Mouse (Mus musculus) hindlimb bud, embryonic 11.5 days (tissue): ENCODE data around the gene Cmip.

Experiments used
- DNase-seq: peaks from one replicate; pipeline ENCODE4 v3.0.0-alpha.2; 2012; ENCODE audit warnings: low read depth, low spot score; ENCODE audit errors: extremely low spot score

Gene Cmip

GRCm38 (mm10) chr8:117494874-117495273 is 238.0 kb downstream of the Cmip start:
- no peak for DNase-seq

DNA sequence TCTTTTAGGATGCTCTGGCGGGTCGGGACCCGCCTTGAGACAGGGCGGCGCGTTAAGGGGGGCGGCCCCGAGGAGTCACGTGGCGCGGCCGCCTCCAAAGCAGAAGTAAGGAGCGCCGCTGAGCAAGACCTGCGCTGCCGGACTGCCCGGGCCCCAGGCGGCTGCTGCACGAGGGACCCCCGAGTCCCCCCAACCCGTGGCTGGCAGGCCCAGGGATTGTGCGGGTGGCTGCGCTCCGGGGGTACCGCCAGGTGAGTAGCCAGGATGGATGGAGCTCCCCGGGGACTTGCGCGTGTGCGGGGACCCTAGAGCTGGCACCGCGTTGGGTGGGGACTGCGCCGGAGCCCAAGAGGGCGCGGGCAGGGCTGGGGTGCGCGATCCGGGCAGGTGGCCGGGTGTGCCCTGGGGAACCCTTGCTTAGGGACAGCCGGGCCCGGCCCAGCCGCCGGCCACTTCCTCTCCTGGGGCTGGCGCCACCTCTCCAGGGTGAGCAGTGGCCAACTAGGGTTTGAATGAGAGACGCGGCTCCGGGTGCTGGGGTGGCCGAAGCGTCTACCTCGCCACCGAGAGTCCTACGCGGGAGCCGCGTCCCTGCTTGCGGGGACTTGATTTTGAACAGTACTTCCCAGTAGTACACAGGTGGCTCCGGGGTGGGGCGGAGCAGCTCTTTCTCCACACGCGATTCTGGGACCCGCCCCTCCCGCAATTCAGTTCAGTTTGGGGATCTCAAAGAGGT is 241.5 kb downstream of the Cmip start, which contains the start of gene Plcg2:
TSS of gene Plcg2 (plus strand) at position 113 of the 736 bp plus-strand sequence.
- DNase-seq, result no peak

DNA sequence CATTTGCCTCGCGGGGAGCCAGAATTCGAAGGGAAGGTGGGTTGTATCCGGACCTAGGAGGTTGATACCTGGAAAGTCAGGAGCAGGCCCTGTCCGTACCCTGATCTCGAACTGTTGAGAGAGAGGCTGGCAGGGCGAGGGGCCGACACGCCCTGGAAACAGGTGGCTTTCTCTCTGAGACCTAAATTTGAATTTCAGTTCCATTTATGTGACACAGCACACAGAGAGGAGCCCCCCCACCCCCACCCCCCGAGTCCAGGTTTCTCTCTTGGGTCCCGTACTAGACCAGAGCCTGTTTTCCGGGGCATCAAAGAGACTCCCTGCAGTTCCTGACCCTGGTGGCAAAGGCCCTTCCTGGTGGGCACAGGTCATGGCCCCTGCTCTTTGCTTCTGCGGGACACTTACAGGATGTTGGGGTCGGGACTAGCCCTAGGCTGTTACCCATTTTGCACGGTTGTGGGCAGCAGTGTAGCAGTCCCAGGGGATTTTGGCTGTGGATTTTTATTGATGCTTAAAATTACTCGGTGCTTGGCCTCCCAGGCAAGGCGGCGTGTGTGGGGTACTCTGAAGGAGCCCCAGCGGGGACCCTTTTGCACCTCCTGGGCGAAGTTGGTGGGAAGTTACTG is 242.2 kb downstream of the Cmip start:
- no peak for DNase-seq

DNA sequence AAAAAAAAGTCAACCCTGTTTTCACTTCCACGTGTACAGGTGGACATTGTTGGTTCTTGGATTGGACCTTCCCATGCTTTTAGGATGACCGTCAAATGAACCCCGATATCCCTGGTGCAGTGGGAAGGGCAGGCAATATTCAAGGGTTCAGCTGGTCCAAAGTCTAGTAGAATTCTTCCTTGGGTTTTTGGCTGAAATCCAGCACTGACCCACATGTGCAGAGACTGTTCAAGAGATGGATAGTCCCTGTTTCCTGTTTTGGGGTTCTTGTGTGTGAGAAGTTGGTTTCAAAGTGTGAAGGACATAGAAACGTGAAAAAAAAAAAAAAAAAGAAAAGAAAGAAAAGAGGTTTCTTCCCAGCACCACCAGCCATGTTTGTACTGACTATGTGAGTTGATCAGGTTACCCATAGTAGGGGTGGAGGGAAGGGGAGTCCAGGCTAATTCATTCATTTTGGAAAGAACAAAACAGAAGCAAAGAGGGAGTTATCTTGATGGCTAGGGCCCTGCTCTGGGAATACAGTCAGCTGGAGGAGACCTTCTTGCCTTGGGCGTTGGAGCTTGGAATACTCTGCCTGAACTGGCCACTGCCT is 243.5 kb downstream of the Cmip start:
- DNase-seq, result no peak

GRCm38 (mm10) chr8:117501323-117501722 is 244.5 kb downstream of the Cmip start:
- no peak for DNase-seq

DNA sequence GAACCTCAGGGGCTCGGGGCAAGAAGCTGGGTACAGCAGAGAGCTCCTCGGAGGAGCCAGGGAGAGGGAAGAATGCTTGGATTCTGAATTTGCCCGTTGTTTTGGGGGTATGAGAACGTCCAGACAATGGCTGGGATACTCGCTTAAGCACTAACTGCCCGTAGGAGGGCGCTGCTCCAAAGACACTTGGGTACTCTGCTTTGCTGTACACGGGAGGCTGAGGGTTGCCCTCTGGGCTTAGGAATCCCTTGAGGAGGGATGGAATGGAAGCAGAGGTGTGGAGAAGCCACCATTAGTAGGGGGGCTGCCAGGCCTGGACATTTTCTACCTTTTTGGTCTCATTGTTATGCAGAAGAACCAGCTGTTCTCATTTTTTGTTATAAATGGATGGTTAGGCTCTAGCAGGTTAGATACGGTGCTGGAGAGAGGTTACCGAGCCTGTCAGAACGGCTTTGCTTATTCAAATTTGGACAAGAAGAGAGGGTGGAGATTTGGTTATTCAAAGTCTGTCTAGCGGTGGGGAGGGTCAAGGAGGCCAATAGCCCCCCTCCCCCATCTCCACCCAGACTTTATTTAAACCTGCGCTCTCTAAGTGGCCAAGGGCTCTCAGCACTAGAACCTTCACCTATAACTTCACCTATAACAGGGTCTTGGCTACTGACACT is 246.7 kb downstream of the Cmip start:
- DNase-seq, result no peak

DNA sequence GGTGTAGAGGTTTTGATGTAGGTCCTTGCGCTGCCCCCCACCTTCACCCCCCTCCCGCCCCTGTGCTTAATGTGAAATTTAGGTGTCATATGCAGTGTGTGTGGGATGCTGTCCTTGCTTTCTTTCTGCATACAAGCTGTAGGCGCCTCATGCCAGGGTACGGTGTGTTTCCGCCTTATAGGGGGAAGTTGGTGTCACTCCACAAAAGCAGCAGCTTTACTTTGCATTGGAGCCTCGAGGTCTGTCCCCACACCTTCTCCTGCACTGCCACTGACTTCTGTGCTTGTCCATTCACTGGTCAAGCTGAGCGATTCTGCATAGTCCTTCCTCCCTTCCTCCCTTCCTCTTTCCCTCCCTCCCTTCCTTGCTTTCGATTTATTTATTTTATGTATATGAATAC is 250.8 kb downstream of the Cmip start:
- no peak for DNase-seq
